Mouse (Mus musculus): Measurements from ENCODE around the gene Mob3b.
"Not testable (repeated sequence)": the region's sequence is repeated elsewhere in the genome, so short reads cannot be mapped to it uniquely, and the experiment has no call there.

DNA sequence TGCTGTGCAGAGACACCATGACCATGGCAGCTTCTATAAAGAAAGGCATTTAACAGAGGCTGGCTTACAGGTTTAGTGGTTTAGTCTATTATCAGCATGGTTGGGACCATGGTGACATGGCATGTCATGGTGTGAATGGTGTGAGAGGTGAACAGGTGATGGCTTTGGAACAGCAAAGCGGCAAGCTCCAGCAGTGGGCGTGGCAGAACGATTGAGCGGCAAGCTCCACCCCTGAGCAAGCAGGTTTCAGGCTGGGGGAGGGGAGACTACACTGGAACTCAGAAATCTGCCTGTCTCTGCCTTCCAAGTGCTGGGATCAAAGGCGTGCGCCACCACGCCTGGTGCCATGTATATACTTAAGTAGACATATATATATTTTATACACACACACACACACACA is 228.9 kb downstream of the Mob3b start:
- TF ChIP-seq POLR2A (IDR thresholded peaks at IDR 0.05; ENCODE audit: borderline replicate concordance, control insufficient read depth, low read depth, low read length); CTCF (IDR thresholded peaks at IDR 0.05; ENCODE audit: control insufficient read depth, insufficient read depth, low read length): not testable (repeated sequence)
